Mouse (Mus musculus) stomach, embryonic 14.5 days (tissue): ENCODE data around the gene Fndc3a. TPM values are rescaled to one million over a fixed set of nuclear protein-coding genes. Genes with fewer than 3 reads are reported as not detected.

Experiments used
- ATAC-seq: fragments of 200-750 bp; cut with Nextera tagmentation; 2 replicates; pipeline ENCODE4 v1.8.0; 2017; ENCODE audit warnings: low read depth, moderate TSS enrichment; ENCODE audit not compliant: insufficient number of reproducible peaks, insufficient read depth, low FRiP score
- H3K27ac ChIP-seq: fragments of 300-500 bp; sonication (generic); 2 replicates; pipeline ENCODE4 v1.5.1; 2014; ENCODE audit warnings: mild to moderate bottlenecking, low read length, moderate library complexity, mixed read lengths
- H3K27me3 ChIP-seq: fragments of 300-500 bp; sonication (generic); 2 replicates; pipeline ENCODE4 v1.6.1; 2014; ENCODE audit warnings: low read length, control low read depth, mixed read lengths; ENCODE audit not compliant: control insufficient read depth, insufficient read depth
- H3K36me3 ChIP-seq: fragments of 300-500 bp; sonication (generic); 2 replicates; pipeline ENCODE4 v1.6.1; 2014; ENCODE audit warnings: mild to moderate bottlenecking, control low read depth, low read length, moderate library complexity, mixed read lengths; ENCODE audit not compliant: control insufficient read depth, insufficient read depth
- H3K4me1 ChIP-seq: fragments of 300-500 bp; sonication (generic); 2 replicates; pipeline ENCODE4 v1.6.1; 2014; ENCODE audit warnings: low read length, control low read depth, mixed read lengths; ENCODE audit not compliant: control insufficient read depth, insufficient read depth
- H3K4me2 ChIP-seq: fragments of 300-500 bp; sonication (generic); replicated peaks from 2 replicates; pipeline ENCODE4 v1.6.1; 2014; ENCODE audit warnings: low read depth, low read length, control low read depth
- H3K4me3 ChIP-seq: fragments of 300-500 bp; sonication (generic); 2 replicates; pipeline ENCODE4 v1.5.1; 2014; ENCODE audit warnings: low read depth, low read length, control low read depth
- H3K9ac ChIP-seq: fragments of 300-500 bp; sonication (generic); replicated peaks from 2 replicates; pipeline ENCODE4 v1.6.1; 2014; ENCODE audit warnings: low read depth, mild to moderate bottlenecking, control low read depth, low read length, moderate library complexity, mixed read lengths
- H3K9me3 ChIP-seq: fragments of 300-500 bp; sonication (generic); 2 replicates; pipeline ENCODE4 v1.6.1; 2016; ENCODE audit warnings: low read depth, low read length, control low read depth; ENCODE audit not compliant: control insufficient read depth
- WGBS: fragments of 180-500 bp; shearing (Covaris S2); extraction: QIAGEN DNeasy Blood & Tissue Kit; methylation state at CpG from one replicate; pipeline ENCODE4 v1.1.7; 2014; 5-methylcytosine and 5-hydroxymethylcytosine counted together
- polyA plus RNA-seq: library from polyadenylated mRNA; unstranded; fragments of >200 nt; fragmentation: Nextera tagmentation; extraction: Ambion mirVana; gene quantifications from 2 replicates; pipeline ENCODE4 v1.2.1, GENCODE M21; 2014

The Fndc3a gene
- polyA plus RNA-seq, 1 experiment from 2014 or later = 43.8 TPM

- no peaks in the 10 kb centered on the region for H3K9me3 ChIP-seq
Measured at GRCm38 (mm10) chr14:72600375-72600774, 109.4 kb downstream of the Fndc3a start.

GRCm38 (mm10) chr14:72598976-72599740 is 110.6 kb downstream of the Fndc3a start:
- Histone ChIP-seq H3K4me2 (no peak overlapping the region), H3K27me3 (no peaks in the 10 kb centered on the region), H3K4me1 (peaks cover 9% of the 10 kb centered on the region), H3K9ac (no peak overlapping the region), H3K9me3 (no peaks in the 10 kb centered on the region), H3K27ac (no peak overlapping the region), H3K4me3 (no peak overlapping the region), H3K36me3 (peaks cover 5% of the 10 kb centered on the region; the same call in 1 of the 2 replicates)
- no peak for ATAC-seq
- WGBS = 87% methylated on average over 7 of the region's 7 CpGs

More at GRCm38 (mm10) chr14:72600375-72600774, 109.4 kb downstream of the Fndc3a start:
- Histone ChIP-seq H3K9ac (no peak overlapping the region), H3K4me2 (no peak overlapping the region), H3K27me3 (no peaks in the 10 kb centered on the region), H3K4me3 (no peak overlapping the region), H3K4me1 (peaks cover 9% of the 10 kb centered on the region), H3K36me3 (peaks cover 5% of the 10 kb centered on the region; the same call in 1 of the 2 replicates), H3K27ac (no peak overlapping the region)
- ATAC-seq = no peak
- 83% methylated on average over 6 of the region's 6 CpGs for WGBS

DNA sequence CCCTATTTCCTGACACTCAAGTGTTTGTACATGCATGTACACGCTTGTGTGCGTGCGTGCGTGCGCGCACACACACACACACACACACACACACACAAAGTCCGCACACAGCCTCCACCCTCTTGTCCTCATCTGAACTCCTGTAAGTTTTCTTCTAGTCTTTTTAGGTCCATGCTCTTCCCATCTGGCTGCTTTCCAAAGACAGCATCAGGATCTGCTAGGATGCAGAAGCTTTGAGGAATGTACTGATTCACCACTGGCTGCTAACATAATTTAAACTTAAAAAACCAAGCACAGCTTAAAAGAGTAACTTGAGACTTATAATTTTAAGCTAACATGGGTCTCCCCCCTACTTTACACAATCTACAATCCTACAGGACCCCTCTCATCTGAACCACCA is 115.6 kb downstream of the Fndc3a start:
- no peak for ATAC-seq
- WGBS = 95% methylated on average over 7 of the region's 7 CpGs
- H3K36me3 ChIP-seq = peaks cover 11% of the 10 kb centered on the region

GRCm38 (mm10) chr14:72589415-72589814 is 120.4 kb downstream of the Fndc3a start:
- no peaks in the 10 kb centered on the region for H3K4me1 ChIP-seq
- H3K4me3 ChIP-seq = no peak overlapping the region
- H3K9me3 ChIP-seq = no peaks in the 10 kb centered on the region
- H3K4me2 ChIP-seq = no peak overlapping the region
- no peak overlapping the region for H3K9ac ChIP-seq
- H3K36me3 ChIP-seq = peaks cover 20% of the 10 kb centered on the region
- H3K27ac ChIP-seq = no peak overlapping the region
- H3K27me3 ChIP-seq = no peaks in the 10 kb centered on the region
- WGBS = 97% methylated on average over 4 of the region's 4 CpGs
- ATAC-seq = no peak

More for the DNA sequence above, 115.6 kb downstream of the Fndc3a start:
- Histone ChIP-seq H3K4me3 (no peak overlapping the region), H3K27ac (no peak overlapping the region), H3K9me3 (no peaks in the 10 kb centered on the region), H3K4me2 (no peak overlapping the region), H3K9ac (no peak overlapping the region), H3K27me3 (no peaks in the 10 kb centered on the region), H3K4me1 (no peaks in the 10 kb centered on the region)

DNA sequence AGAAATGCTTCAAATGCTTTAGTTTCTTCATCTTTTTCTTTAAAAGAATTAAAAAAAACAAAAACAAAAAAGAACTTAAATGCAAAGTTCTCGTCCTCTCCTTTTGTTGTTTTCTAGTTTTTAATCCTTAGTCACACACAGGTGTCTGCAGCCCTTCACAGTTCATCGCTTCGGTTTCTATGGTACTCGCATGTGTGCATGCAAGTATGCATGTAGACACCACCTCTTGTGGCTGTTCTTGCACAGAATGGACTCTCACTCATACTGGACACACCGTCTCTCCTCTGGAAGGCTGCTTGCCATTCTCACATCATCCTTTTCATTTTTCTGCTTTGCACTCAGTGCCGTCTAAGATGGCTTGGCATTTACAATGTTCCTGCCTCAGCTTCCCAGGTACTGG is 126.8 kb downstream of the Fndc3a start:
- ATAC-seq = no peak
- Histone ChIP-seq H3K4me2 (no peak overlapping the region), H3K27me3 (no peaks in the 10 kb centered on the region), H3K36me3 (peaks cover 14% of the 10 kb centered on the region), H3K9me3 (no peaks in the 10 kb centered on the region), H3K4me3 (no peak overlapping the region), H3K4me1 (no peaks in the 10 kb centered on the region), H3K27ac (no peak overlapping the region), H3K9ac (no peak overlapping the region)
- 90% methylated on average over 6 of the region's 6 CpGs for WGBS

DNA sequence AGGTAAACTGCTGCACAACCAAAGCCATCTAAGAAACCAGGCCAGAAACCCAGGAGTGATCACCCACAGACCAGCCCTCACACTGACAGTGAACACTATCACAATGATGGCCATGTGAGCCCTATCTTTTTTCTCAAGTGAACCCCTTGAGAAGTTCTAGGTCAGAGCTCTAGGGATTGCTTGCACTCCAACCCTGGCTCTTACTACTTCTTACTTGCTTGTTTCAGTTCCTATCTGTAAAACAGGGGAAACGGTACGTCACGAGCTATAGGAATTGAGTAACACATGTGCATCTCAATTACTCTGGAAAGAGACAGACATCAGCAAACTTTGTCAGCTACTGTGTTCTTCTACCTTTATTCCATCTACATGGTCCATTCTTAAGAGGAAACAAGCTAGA is 128.8 kb downstream of the Fndc3a start:
- H3K36me3 ChIP-seq = peaks cover 11% of the 10 kb centered on the region
- no peak overlapping the region for H3K27ac ChIP-seq
- H3K9ac ChIP-seq = no peak overlapping the region
- no peaks in the 10 kb centered on the region for H3K27me3 ChIP-seq
- no peak overlapping the region for H3K4me3 ChIP-seq
- WGBS = 93% methylated on average over 3 of the region's 3 CpGs
- no peak for ATAC-seq
- H3K9me3 ChIP-seq = no peaks in the 10 kb centered on the region
- H3K4me2 ChIP-seq = no peak overlapping the region
- H3K4me1 ChIP-seq = no peaks in the 10 kb centered on the region

DNA sequence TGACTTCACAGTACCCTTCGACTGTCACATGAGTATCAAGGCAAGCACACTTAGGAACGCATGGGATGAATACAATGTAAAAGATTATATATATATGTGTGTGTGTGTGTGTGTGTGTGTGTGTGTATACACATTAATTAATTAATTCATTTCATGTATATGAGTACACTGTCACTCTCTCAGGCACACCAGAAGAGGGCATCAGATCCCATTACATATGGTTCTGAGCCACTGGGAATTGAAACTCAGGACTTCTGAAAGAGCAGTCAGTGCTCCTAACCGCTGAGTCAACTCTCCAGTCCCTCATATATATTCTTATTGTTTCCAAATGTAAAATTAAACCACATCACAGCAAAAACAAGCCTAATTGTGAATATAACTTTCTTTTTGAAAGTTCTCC is 133.5 kb downstream of the Fndc3a start:
- no peaks in the 10 kb centered on the region for H3K4me1 ChIP-seq
- ATAC-seq = no peak

GRCm38 (mm10) chr14:72563941-72564340 is 145.9 kb downstream of the Fndc3a start:
- H3K4me1 ChIP-seq = no peaks in the 10 kb centered on the region
- no peak for ATAC-seq
- H3K27me3 ChIP-seq = no peaks in the 10 kb centered on the region
- no peak overlapping the region for H3K4me3 ChIP-seq
- peaks cover 38% of the 10 kb centered on the region for H3K36me3 ChIP-seq
- H3K27ac ChIP-seq = no peak overlapping the region
- H3K9ac ChIP-seq = no peak overlapping the region
- 92% methylated on average over 1 of the region's 1 CpGs for whole genome bisulfite sequencing
- no peaks in the 10 kb centered on the region for H3K9me3 ChIP-seq
- no peak overlapping the region for H3K4me2 ChIP-seq

More for the DNA sequence above, 133.5 kb downstream of the Fndc3a start:
- no peak overlapping the region for H3K9ac ChIP-seq
- no peaks in the 10 kb centered on the region for H3K27me3 ChIP-seq
- H3K9me3 ChIP-seq = no peaks in the 10 kb centered on the region
- no peak overlapping the region for H3K4me2 ChIP-seq
- 93% methylated on average over 3 of the region's 3 CpGs for whole genome bisulfite sequencing
- no peak overlapping the region for H3K27ac ChIP-seq
- peaks cover 17% of the 10 kb centered on the region for H3K36me3 ChIP-seq
- no peak overlapping the region for H3K4me3 ChIP-seq

GRCm38 (mm10) chr14:72558795-72559194 is 151.0 kb downstream of the Fndc3a start:
- ATAC-seq = no peak
- H3K9ac ChIP-seq = no peak overlapping the region
- peaks cover 46% of the 10 kb centered on the region for H3K36me3 ChIP-seq

More at GRCm38 (mm10) chr14:72558795-72559194, 151.0 kb downstream of the Fndc3a start:
- H3K27ac ChIP-seq = no peak overlapping the region
- 88% methylated on average over 5 of the region's 5 CpGs for WGBS
- H3K4me2 ChIP-seq = no peak overlapping the region
- H3K4me1 ChIP-seq = no peaks in the 10 kb centered on the region
- no peaks in the 10 kb centered on the region for H3K9me3 ChIP-seq
- H3K4me3 ChIP-seq = no peak overlapping the region
- no peaks in the 10 kb centered on the region for H3K27me3 ChIP-seq
